13 mouse cellular contexts compared by ENCODE assay signal in the genomic region with DNA sequence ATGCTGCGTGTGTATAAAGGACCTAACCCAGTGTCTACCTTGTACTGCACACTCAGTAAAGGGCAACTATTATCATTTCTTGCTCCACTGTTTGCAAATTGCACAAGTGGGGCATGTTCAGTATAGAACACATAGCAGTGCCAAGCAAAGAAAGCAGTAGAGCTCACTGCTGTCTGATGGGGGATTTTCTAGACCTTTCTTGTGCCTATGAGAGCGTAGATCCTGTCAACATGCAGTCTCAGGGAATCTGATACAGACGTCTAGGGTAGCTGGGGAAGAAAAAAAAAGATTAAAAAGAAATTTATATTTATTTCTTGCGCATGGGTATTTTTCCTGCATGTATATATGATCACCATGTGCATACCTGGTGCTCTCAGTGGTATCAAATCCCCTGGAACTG. TPM values are rescaled to one million over a fixed set of nuclear protein-coding genes. Genes with fewer than 3 reads are reported as not detected.
DNase-seq lines count a peak whose midpoint lies in the region; ATAC-seq lines count a peak whose summit lies in the region.
"Had no signal": no experiment of that assay in that cellular context is flagged by ENCODE, and none has a peak within 500 bp of the region (broad histone marks: within the 10 kb centered on the region; RNA-seq: fewer than 3 reads in every experiment).

No protein-coding gene starts in this region.

- whole genome bisulfite sequencing in hindbrain, embryonic 10.5 days = 84% methylated on average over 4 of the region's 4 CpGs
- 79% methylated on average over 4 of the region's 4 CpGs for WGBS in hindbrain, embryonic 16.5 days
- WGBS in midbrain, embryonic 14.5 days = 89% methylated on average over 4 of the region's 4 CpGs
- WGBS in midbrain, embryonic 11.5 days = 81% methylated on average over 4 of the region's 4 CpGs
- WGBS in limb, embryonic 11.5 days = 88% methylated on average over 4 of the region's 4 CpGs
- 86% methylated on average over 4 of the region's 4 CpGs for WGBS in stomach, embryonic 16.5 days

- H3K9me3 ChIP-seq in hindbrain, embryonic 10.5 days = no peaks in the 10 kb centered on the region
- no peaks in the 10 kb centered on the region for H3K9me3 ChIP-seq in hindbrain, embryonic 16.5 days (ENCODE audit: control insufficient read depth, low read length)
- no peaks in the 10 kb centered on the region for H3K9me3 ChIP-seq in midbrain, embryonic 14.5 days (ENCODE audit: control insufficient read depth, low read length)
- H3K9me3 ChIP-seq in midbrain, embryonic 11.5 days (ENCODE audit: control insufficient read depth, low read length) = no peaks in the 10 kb centered on the region
- no peaks in the 10 kb centered on the region for H3K9me3 ChIP-seq in limb, embryonic 11.5 days (ENCODE audit: control insufficient read depth, low read length)
- no peaks in the 10 kb centered on the region for H3K9me3 ChIP-seq in stomach, embryonic 16.5 days (replicated peaks; ENCODE audit: control insufficient read depth, low read length)
- H3K9me3 ChIP-seq: G1E had no signal

- no peaks in the 10 kb centered on the region for H3K27me3 ChIP-seq in hindbrain, embryonic 10.5 days (ENCODE audit: insufficient read depth, poor library complexity, severe bottlenecking)
- no peaks in the 10 kb centered on the region for H3K27me3 ChIP-seq in hindbrain, embryonic 16.5 days (replicated peaks; ENCODE audit: control insufficient read depth, insufficient read depth, low read length)
- no peaks in the 10 kb centered on the region for H3K27me3 ChIP-seq in midbrain, embryonic 14.5 days (ENCODE audit: control insufficient read depth, insufficient read depth, low read length)
- no peaks in the 10 kb centered on the region for H3K27me3 ChIP-seq in midbrain, embryonic 11.5 days (ENCODE audit: control insufficient read depth, insufficient read depth, low read length)
- H3K27me3 ChIP-seq in limb, embryonic 11.5 days (ENCODE audit: control insufficient read depth, insufficient read depth, low read length) = no peaks in the 10 kb centered on the region
- no peaks in the 10 kb centered on the region for H3K27me3 ChIP-seq in stomach, embryonic 16.5 days (ENCODE audit: control insufficient read depth, insufficient read depth, low read length)

- H3K4me3 ChIP-seq in hindbrain, embryonic 10.5 days = no peak overlapping the region
- no peak overlapping the region for H3K4me3 ChIP-seq in hindbrain, embryonic 16.5 days (ENCODE audit: low read length)
- H3K4me3 ChIP-seq in midbrain, embryonic 14.5 days (replicated peaks; ENCODE audit: low read depth, low read length) = no peak overlapping the region
- H3K4me3 ChIP-seq in midbrain, embryonic 11.5 days (ENCODE audit: low read depth, low read length) = no peak overlapping the region
- no peak overlapping the region for H3K4me3 ChIP-seq in limb, embryonic 11.5 days (ENCODE audit: low read depth, low read length)
- H3K4me3 ChIP-seq in stomach, embryonic 16.5 days (replicated peaks; ENCODE audit: low read length) = no peak overlapping the region

- H3K27ac ChIP-seq in hindbrain, embryonic 10.5 days = peak overlapping the region; percentile 67
- H3K27ac ChIP-seq in hindbrain, embryonic 16.5 days (ENCODE audit: low read depth, low read length) = no peak overlapping the region
- 0 out of 2 replicates have a peak overlapping the region, but pooled peaks have one; percentile 26 for H3K27ac ChIP-seq in midbrain, embryonic 14.5 days (replicated peaks; ENCODE audit: low read depth, low read length)
- H3K27ac ChIP-seq in midbrain, embryonic 11.5 days (ENCODE audit: low read depth, low read length) = no peak overlapping the region
- peak overlapping the region; percentile 21; the same call in 1 of the 2 replicates for H3K27ac ChIP-seq in limb, embryonic 11.5 days (replicated peaks; ENCODE audit: low read depth, low read length)
- peak overlapping the region; percentile 95 for H3K27ac ChIP-seq in stomach, embryonic 16.5 days (ENCODE audit: low read length)

- peaks cover 48% of the 10 kb centered on the region for H3K4me1 ChIP-seq in hindbrain, embryonic 10.5 days (replicated peaks)
- H3K4me1 ChIP-seq in hindbrain, embryonic 16.5 days (ENCODE audit: control insufficient read depth, insufficient read depth, low read depth, low read length) = peaks cover 19% of the 10 kb centered on the region
- peaks cover 8% of the 10 kb centered on the region; the same call in 1 of the 2 replicates for H3K4me1 ChIP-seq in midbrain, embryonic 14.5 days (ENCODE audit: control insufficient read depth, insufficient read depth, low read length)
- peaks cover 9% of the 10 kb centered on the region for H3K4me1 ChIP-seq in midbrain, embryonic 11.5 days (ENCODE audit: control insufficient read depth, insufficient read depth, low read length)
- H3K4me1 ChIP-seq in limb, embryonic 11.5 days (ENCODE audit: control insufficient read depth, insufficient read depth, low read length) = peaks cover 26% of the 10 kb centered on the region
- H3K4me1 ChIP-seq in stomach, embryonic 16.5 days (ENCODE audit: control insufficient read depth, insufficient read depth, low read length) = peaks cover 45% of the 10 kb centered on the region

- no peak overlapping the region for H3K9ac ChIP-seq in hindbrain, embryonic 16.5 days (ENCODE audit: low read depth, low read length)
- H3K9ac ChIP-seq in midbrain, embryonic 14.5 days (replicated peaks; ENCODE audit: low read length) = no peak overlapping the region
- no peak overlapping the region for H3K9ac ChIP-seq in midbrain, embryonic 11.5 days (ENCODE audit: low read length)
- no peak overlapping the region for H3K9ac ChIP-seq in limb, embryonic 11.5 days (ENCODE audit: low read length)
- peak overlapping the region; percentile 51; the same call in 1 of the 2 replicates for H3K9ac ChIP-seq in stomach, embryonic 16.5 days (ENCODE audit: low read length)

- DNase-seq in hindbrain, embryonic 10.5 days (ENCODE audit: low spot score) = no peak
- no peak for DNase-seq in midbrain, embryonic 14.5 days
- no peak for DNase-seq in midbrain, embryonic 11.5 days (ENCODE audit: low spot score, missing footprints)
- DNase-seq in limb, embryonic 11.5 days (ENCODE audit: low spot score) = no peak
- DNase-seq in spleen, postnatal 14 days (ENCODE audit: low spot score in 2 of 2) = no peak
- DNase-seq in layer of hippocampus, postnatal 36 days = no peak
- DNase-seq: adrenal gland, adult 8-10 months; cerebellum, postnatal 14 days; thymus, postnatal 36 days had no signal

- 0 out of 2 replicates have a peak, but pooled peaks cover 3% of the 10 kb centered on the region for H3K36me3 ChIP-seq in hindbrain, embryonic 10.5 days
- H3K36me3 ChIP-seq in hindbrain, embryonic 16.5 days (ENCODE audit: control insufficient read depth, insufficient read depth, low read length) = no peaks in the 10 kb centered on the region
- H3K36me3 ChIP-seq in midbrain, embryonic 14.5 days (ENCODE audit: control insufficient read depth, insufficient read depth, low read length) = peaks cover 17% of the 10 kb centered on the region; the same call in 1 of the 2 replicates
- no peaks in the 10 kb centered on the region for H3K36me3 ChIP-seq in midbrain, embryonic 11.5 days (ENCODE audit: control insufficient read depth, insufficient read depth, low read length)
- peaks cover 2% of the 10 kb centered on the region; the same call in 1 of the 2 replicates for H3K36me3 ChIP-seq in limb, embryonic 11.5 days (ENCODE audit: control insufficient read depth, insufficient read depth, low read length)
- no peaks in the 10 kb centered on the region for H3K36me3 ChIP-seq in stomach, embryonic 16.5 days (ENCODE audit: control insufficient read depth, insufficient read depth, low read length)
- H3K36me3 ChIP-seq: G1E had no signal

- no peak overlapping the region for H3K4me2 ChIP-seq in hindbrain, embryonic 16.5 days (ENCODE audit: low read length)
- H3K4me2 ChIP-seq in midbrain, embryonic 14.5 days (ENCODE audit: low read length) = no peak overlapping the region
- no peak overlapping the region for H3K4me2 ChIP-seq in midbrain, embryonic 11.5 days
- H3K4me2 ChIP-seq in limb, embryonic 11.5 days (ENCODE audit: low read depth, severe bottlenecking) = no peak overlapping the region
- H3K4me2 ChIP-seq in stomach, embryonic 16.5 days (ENCODE audit: low read depth, low read length) = no peak overlapping the region

- no peak for ATAC-seq in hindbrain, embryonic 16.5 days
- ATAC-seq in midbrain, embryonic 14.5 days (ENCODE audit: low FRiP score, low TSS enrichment) = no peak
- no peak for ATAC-seq in midbrain, embryonic 11.5 days (ENCODE audit: low FRiP score)
- no peak for ATAC-seq in limb, embryonic 11.5 days (ENCODE audit: insufficient number of reproducible peaks, low FRiP score, low TSS enrichment, low read depth)
- no peak for ATAC-seq in stomach, embryonic 16.5 days (ENCODE audit: insufficient read depth, low FRiP score)
- ATAC-seq: forebrain, embryonic 16.5 days had no signal

RNA-seq across cellular contexts. Expression of gene Adam19, which starts 14.4 kb away (rescaled TPM):
- polyA plus RNA-seq in hindbrain, embryonic 10.5 days (2016; fragmentation: Nextera tagmentation; extraction: Ambion mirVana) = 12.9 and 14.0 TPM in 2 replicates
- 9.4 and 13.0 TPM in 2 replicates for polyA plus RNA-seq in hindbrain, embryonic 16.5 days (2015; fragmentation: Nextera tagmentation; extraction: Ambion mirVana)
- polyA plus RNA-seq in midbrain, embryonic 14.5 days (2014; fragmentation: Nextera tagmentation; extraction: Ambion mirVana) = 7.0 and 8.3 TPM in 2 replicates
- polyA plus RNA-seq in midbrain, embryonic 11.5 days (2014; fragmentation: Nextera tagmentation; extraction: Ambion mirVana) = 6.1 and 6.6 TPM in 2 replicates
- 11.0 and 12.1 TPM in 2 replicates for polyA plus RNA-seq in limb, embryonic 11.5 days (2014; fragmentation: Nextera tagmentation; extraction: Ambion mirVana)
- 22.0 and 22.4 TPM in 2 replicates for polyA plus RNA-seq in stomach, embryonic 16.5 days (2015; fragmentation: Nextera tagmentation; extraction: Ambion mirVana)
- total RNA-seq in layer of hippocampus, postnatal 36 days (2021) = 10 to 100 TPM; 13.8 to 14.6 TPM
- polyA plus RNA-seq: G1E had no signal

RNA-seq across cellular contexts. Expression of gene Gm12166, which starts 18.0 kb away (rescaled TPM):
- polyA plus RNA-seq in hindbrain, embryonic 10.5 days (2016; fragmentation: Nextera tagmentation; extraction: Ambion mirVana) = 2.6 and 4.0 TPM in 2 replicates
- 5.5 and 13.3 TPM in 2 replicates for polyA plus RNA-seq in hindbrain, embryonic 16.5 days (2015; fragmentation: Nextera tagmentation; extraction: Ambion mirVana)
- polyA plus RNA-seq in midbrain, embryonic 14.5 days (2014; fragmentation: Nextera tagmentation; extraction: Ambion mirVana) = 5.6 and 6.0 TPM in 2 replicates
- 1.4 and 2.5 TPM in 2 replicates for polyA plus RNA-seq in midbrain, embryonic 11.5 days (2014; fragmentation: Nextera tagmentation; extraction: Ambion mirVana)
- polyA plus RNA-seq in limb, embryonic 11.5 days (2014; fragmentation: Nextera tagmentation; extraction: Ambion mirVana) = 3.4 and 4.8 TPM in 2 replicates
- 4.7 and 7.9 TPM in 2 replicates for polyA plus RNA-seq in stomach, embryonic 16.5 days (2015; fragmentation: Nextera tagmentation; extraction: Ambion mirVana)
- total RNA-seq in layer of hippocampus, postnatal 36 days (2021) = 1 to 10 TPM; 1.9 to 2.0 TPM

Comparison
In these comparisons a context has a peak if more than half of its experiments do, and no peak if none do; other contexts are left out.
1. H3K27ac ChIP-seq: peak in hindbrain, embryonic 10.5 days (single experiment), midbrain, embryonic 14.5 days (single experiment), limb, embryonic 11.5 days (single experiment) and stomach, embryonic 16.5 days (single experiment); none in hindbrain, embryonic 16.5 days (single experiment) and midbrain, embryonic 11.5 days (single experiment).